Mouse (Mus musculus): Measurements from ENCODE around the gene Rnf114. TPM values are rescaled to one million over a fixed set of nuclear protein-coding genes. Genes with fewer than 3 reads are reported as not detected.

Gene Rnf114
- polyA plus RNA-seq (2016; fragmentation: Nextera tagmentation; extraction: Ambion mirVana), result 130 and 134 TPM in 2 replicates

GRCm38 (mm10) chr2:167491757-167492708, at the start of gene Rnf114:
TSS of gene Rnf114 (plus strand) at chr2:167492645.
- Histone ChIP-seq H3K9ac (peak within 1 kb of the TSS; percentile 98), H3K4me1 (peaks cover 22% of the 10 kb centered on the region), H3K4me2 (replicated peaks) (peak within 1 kb of the TSS; percentile 80), H3K27ac (peak within 1 kb of the TSS; percentile 95), H3K27me3 (replicated peaks) (no peaks in the 10 kb centered on the region), H3K9me3 (no peaks in the 10 kb centered on the region), H3K4me3 (peak within 1 kb of the TSS; percentile 100), H3K36me3 (0 out of 2 replicates have a peak, but pooled peaks cover 4% of the 10 kb centered on the region)
- WGBS, result 3% methylated on average over 52 of the region's 52 CpGs
- ATAC-seq (ENCODE audit: low FRiP score, low read depth), result peak; percentile 59; the same call in 1 of the 2 replicates

- H3K9me3 ChIP-seq, result no peaks in the 10 kb centered on the region
- H3K27me3 ChIP-seq (replicated peaks), result no peaks in the 10 kb centered on the region
- no peak overlapping the region for H3K4me2 ChIP-seq (replicated peaks)
- no peak overlapping the region for H3K27ac ChIP-seq
- 90% methylated on average over 4 of the region's 4 CpGs for WGBS
- H3K4me3 ChIP-seq, result no peak overlapping the region
- H3K36me3 ChIP-seq, result peaks cover 54% of the 10 kb centered on the region
- no peak for ATAC-seq (ENCODE audit: low FRiP score, low read depth)
- H3K4me1 ChIP-seq, result no peaks in the 10 kb centered on the region
- no peak overlapping the region for H3K9ac ChIP-seq
These were observed 48.8 kb upstream of the Rnf114 start for GRCm38 (mm10) chr2:167443411-167444193.

GRCm38 (mm10) chr2:167445911-167446780, 46.3 kb upstream of the Rnf114 start:
- Histone ChIP-seq H3K27me3 (replicated peaks) (no peaks in the 10 kb centered on the region), H3K4me3 (no peak overlapping the region), H3K36me3 (peaks cover 67% of the 10 kb centered on the region), H3K4me2 (replicated peaks) (no peak overlapping the region), H3K9me3 (no peaks in the 10 kb centered on the region), H3K4me1 (no peaks in the 10 kb centered on the region), H3K9ac (no peak overlapping the region), H3K27ac (no peak overlapping the region)
- WGBS, result 84% methylated on average over 20 of the region's 20 CpGs
- no peak for ATAC-seq (ENCODE audit: low FRiP score, low read depth)

GRCm38 (mm10) chr2:167447207-167447606, 45.2 kb upstream of the Rnf114 start:
- no peak for ATAC-seq (ENCODE audit: low FRiP score, low read depth)
- Histone ChIP-seq H3K9me3 (no peaks in the 10 kb centered on the region), H3K9ac (no peak overlapping the region), H3K4me2 (replicated peaks) (no peak overlapping the region), H3K4me1 (no peaks in the 10 kb centered on the region), H3K27ac (no peak overlapping the region), H3K4me3 (no peak overlapping the region), H3K27me3 (replicated peaks) (no peaks in the 10 kb centered on the region), H3K36me3 (peaks cover 64% of the 10 kb centered on the region)
- WGBS, result 94% methylated on average over 7 of the region's 7 CpGs

- no peak overlapping the region for H3K4me2 ChIP-seq (replicated peaks)
- no peak for ATAC-seq (ENCODE audit: low FRiP score, low read depth)
- 92% methylated on average over 8 of the region's 8 CpGs for WGBS
- H3K27ac ChIP-seq, result no peak overlapping the region
- H3K27me3 ChIP-seq (replicated peaks), result no peaks in the 10 kb centered on the region
- no peak overlapping the region for H3K4me3 ChIP-seq
- peaks cover 64% of the 10 kb centered on the region for H3K36me3 ChIP-seq
- H3K9ac ChIP-seq, result no peak overlapping the region
- H3K4me1 ChIP-seq, result no peaks in the 10 kb centered on the region
- no peaks in the 10 kb centered on the region for H3K9me3 ChIP-seq
These were observed 44.8 kb upstream of the Rnf114 start for GRCm38 (mm10) chr2:167447629-167448028.

- Histone ChIP-seq H3K4me2 (replicated peaks) (no peak overlapping the region), H3K27ac (no peak overlapping the region), H3K36me3 (peaks cover 75% of the 10 kb centered on the region), H3K9ac (no peak overlapping the region), H3K9me3 (no peaks in the 10 kb centered on the region), H3K4me1 (no peaks in the 10 kb centered on the region), H3K27me3 (replicated peaks) (no peaks in the 10 kb centered on the region), H3K4me3 (no peak overlapping the region)
- no peak for ATAC-seq (ENCODE audit: low FRiP score, low read depth)
- WGBS, result 92% methylated on average over 21 of the region's 21 CpGs
These were observed 42.8 kb upstream of the Rnf114 start for GRCm38 (mm10) chr2:167449331-167450275.

GRCm38 (mm10) chr2:167450647-167451046, 41.8 kb upstream of the Rnf114 start:
- no peak overlapping the region for H3K4me2 ChIP-seq (replicated peaks)
- H3K27ac ChIP-seq, result no peak overlapping the region
- no peaks in the 10 kb centered on the region for H3K4me1 ChIP-seq
- no peak overlapping the region for H3K9ac ChIP-seq
- H3K27me3 ChIP-seq (replicated peaks), result no peaks in the 10 kb centered on the region
- WGBS, result 91% methylated on average over 8 of the region's 8 CpGs
- no peak overlapping the region for H3K4me3 ChIP-seq
- H3K9me3 ChIP-seq, result no peaks in the 10 kb centered on the region
- H3K36me3 ChIP-seq, result peaks cover 74% of the 10 kb centered on the region
- no peak for ATAC-seq (ENCODE audit: low FRiP score, low read depth)

- H3K4me3 ChIP-seq, result no peak overlapping the region
- no peaks in the 10 kb centered on the region for H3K9me3 ChIP-seq
- H3K27ac ChIP-seq, result no peak overlapping the region
- peaks cover 85% of the 10 kb centered on the region for H3K36me3 ChIP-seq
- ATAC-seq (ENCODE audit: low FRiP score, low read depth), result no peak
- no peaks in the 10 kb centered on the region for H3K27me3 ChIP-seq (replicated peaks)
- H3K9ac ChIP-seq, result no peak overlapping the region
- WGBS, result 84% methylated on average over 3 of the region's 3 CpGs
- H3K4me1 ChIP-seq, result no peaks in the 10 kb centered on the region
- H3K4me2 ChIP-seq (replicated peaks), result no peak overlapping the region
These were observed 38.6 kb upstream of the Rnf114 start for GRCm38 (mm10) chr2:167453814-167454213.

- Histone ChIP-seq H3K36me3 (peaks cover 82% of the 10 kb centered on the region), H3K4me3 (no peak overlapping the region), H3K27me3 (replicated peaks) (no peaks in the 10 kb centered on the region), H3K9ac (no peak overlapping the region), H3K4me2 (replicated peaks) (no peak overlapping the region), H3K4me1 (no peaks in the 10 kb centered on the region), H3K9me3 (no peaks in the 10 kb centered on the region), H3K27ac (no peak overlapping the region)
- 90% methylated on average over 5 of the region's 5 CpGs for WGBS
- ATAC-seq (ENCODE audit: low FRiP score, low read depth), result no peak
These were observed 36.0 kb upstream of the Rnf114 start for GRCm38 (mm10) chr2:167456361-167457020.

- WGBS, result 92% methylated on average over 9 of the region's 9 CpGs
- H3K4me3 ChIP-seq, result no peak overlapping the region
- peaks cover 83% of the 10 kb centered on the region for H3K36me3 ChIP-seq
- H3K4me1 ChIP-seq, result no peaks in the 10 kb centered on the region
- no peak overlapping the region for H3K27ac ChIP-seq
- H3K4me2 ChIP-seq (replicated peaks), result no peak overlapping the region
- no peaks in the 10 kb centered on the region for H3K9me3 ChIP-seq
- no peak for ATAC-seq (ENCODE audit: low FRiP score, low read depth)
- no peaks in the 10 kb centered on the region for H3K27me3 ChIP-seq (replicated peaks)
- no peak overlapping the region for H3K9ac ChIP-seq
These were observed 35.2 kb upstream of the Rnf114 start for GRCm38 (mm10) chr2:167457213-167457612.
